Mouse (Mus musculus) ZHBTc4 (cell line): Measurements from ENCODE around the gene Far1.

Experiments
- DNase-seq: peaks from one replicate; pipeline ENCODE4 v3.0.0-alpha.2; 2011; ENCODE audit warnings: low read depth, low spot score

Far1 gene

GRCm38 (mm10) chr7:113513286-113513962 lies at the start of gene Far1:
Gene Far1, plus strand, starts transcription at chr7:113513834.
- DNase-seq: peak; percentile 99

DNA sequence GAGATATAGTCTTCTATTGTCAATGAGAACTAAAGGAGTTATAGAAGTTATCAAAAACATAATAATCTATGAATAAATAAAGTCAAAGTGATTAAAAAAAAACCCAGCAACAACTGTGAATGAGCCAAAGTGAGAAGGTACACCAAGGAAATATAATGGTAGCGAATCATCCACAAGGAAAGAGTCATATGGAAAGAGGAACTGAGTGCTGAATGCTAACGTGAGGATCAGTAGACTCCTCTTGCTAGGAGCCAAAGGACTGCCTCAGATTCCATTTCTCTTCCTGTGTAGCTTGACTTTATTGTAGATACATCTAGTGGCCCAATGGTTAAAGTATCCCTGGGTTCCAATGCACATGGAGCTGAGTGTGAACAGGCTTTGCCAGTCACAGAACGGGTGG lies 45.3 kb upstream of the Far1 start:
- no peak for DNase-seq

GRCm38 (mm10) chr7:113470671-113471070 lies 43.0 kb upstream of the Far1 start:
- DNase-seq: peak; percentile 7

- no peak for DNase-seq
These were observed 42.0 kb upstream of the Far1 start for GRCm38 (mm10) chr7:113471653-113472052.

DNA sequence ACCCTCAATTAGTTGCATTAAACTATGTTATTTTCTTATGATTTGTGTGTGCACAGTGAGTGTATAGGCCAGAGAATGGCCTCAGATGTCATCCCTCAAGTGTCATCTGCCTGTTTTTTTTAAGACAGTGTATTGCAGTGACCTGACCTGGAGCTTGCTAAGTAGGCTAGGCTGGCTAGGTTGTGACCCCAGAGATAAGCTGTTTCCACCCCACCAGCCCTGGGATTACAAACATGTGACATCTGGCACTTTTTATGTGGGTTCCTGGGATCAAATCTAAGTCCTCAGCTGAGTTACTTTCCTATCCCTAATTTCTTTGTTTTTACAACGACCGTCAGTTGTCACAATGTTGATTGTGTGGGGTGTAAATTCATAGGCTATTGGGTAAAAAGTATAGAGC lies 17.8 kb upstream of the Far1 start:
- no peak for DNase-seq

- no peak for DNase-seq
These were observed 15.2 kb upstream of the Far1 start for GRCm38 (mm10) chr7:113498413-113498812.

GRCm38 (mm10) chr7:113499821-113500220 lies 13.8 kb upstream of the Far1 start:
- no peak for DNase-seq

DNA sequence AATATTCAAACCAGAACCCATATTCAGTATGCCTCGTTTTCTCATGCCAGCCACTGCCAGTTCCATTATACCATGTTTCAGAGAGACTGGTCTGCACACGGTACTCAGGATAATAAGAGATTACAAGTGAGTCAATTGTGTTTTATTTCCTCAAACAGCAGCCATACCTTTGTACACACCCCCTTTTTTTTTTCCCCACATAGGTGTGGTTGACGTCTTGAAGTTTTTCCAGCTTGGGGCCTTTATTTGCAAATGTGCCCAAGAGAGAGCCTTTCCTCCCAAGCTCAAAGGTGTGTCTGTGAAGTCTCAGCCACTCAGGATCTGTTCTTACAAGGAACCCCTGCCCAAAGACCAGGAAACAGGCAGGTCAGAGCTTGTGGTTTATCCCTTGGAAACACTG lies 11.2 kb upstream of the Far1 start:
- no peak for DNase-seq

- DNase-seq: no peak
These were observed 8.6 kb upstream of the Far1 start for GRCm38 (mm10) chr7:113505047-113505446.

DNA sequence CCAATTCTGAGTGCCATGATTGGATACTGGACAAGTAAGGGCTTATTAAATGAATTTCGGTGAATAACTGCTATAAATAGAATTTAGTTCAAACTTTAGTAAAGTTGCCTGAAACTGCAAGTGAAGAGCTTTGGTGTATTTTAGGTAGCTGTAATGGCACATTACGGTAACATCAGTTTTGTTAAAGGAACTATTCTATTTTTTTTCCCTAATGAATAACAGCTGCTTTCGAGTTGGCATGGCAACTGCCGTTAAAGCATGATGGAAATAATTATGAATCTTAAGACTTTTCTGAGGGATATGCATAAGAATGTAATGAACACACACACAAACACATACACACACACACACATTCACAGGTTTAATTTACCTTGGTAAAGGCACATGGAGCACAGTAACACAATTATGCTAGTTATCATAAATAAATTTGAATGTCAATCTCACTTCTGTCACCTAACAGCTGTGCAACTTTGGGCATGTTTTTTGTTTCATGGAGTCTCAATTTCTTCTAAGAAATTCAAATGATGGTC lies 8.1 kb upstream of the Far1 start:
- no peak for DNase-seq

DNA sequence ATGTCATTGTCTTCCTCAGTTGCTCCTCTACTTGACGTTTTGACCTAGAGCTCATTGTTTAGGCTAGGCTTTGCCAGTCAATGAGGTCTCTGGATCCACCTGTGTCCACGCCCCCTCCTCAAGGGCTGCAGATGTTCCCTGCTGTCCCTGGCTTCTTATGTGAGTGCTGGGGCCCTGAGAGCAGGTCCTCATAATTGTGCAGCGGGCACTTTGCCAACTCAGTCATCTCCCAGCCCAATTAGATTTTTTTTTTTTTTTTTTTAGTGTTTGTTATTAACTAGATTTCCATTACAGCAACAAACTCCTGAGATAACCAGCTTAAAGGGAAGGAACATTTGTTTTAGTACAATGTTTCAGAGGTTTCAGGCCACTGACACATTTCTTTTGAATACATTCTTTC lies 5.8 kb upstream of the Far1 start:
- peak; percentile 7 for DNase-seq

DNA sequence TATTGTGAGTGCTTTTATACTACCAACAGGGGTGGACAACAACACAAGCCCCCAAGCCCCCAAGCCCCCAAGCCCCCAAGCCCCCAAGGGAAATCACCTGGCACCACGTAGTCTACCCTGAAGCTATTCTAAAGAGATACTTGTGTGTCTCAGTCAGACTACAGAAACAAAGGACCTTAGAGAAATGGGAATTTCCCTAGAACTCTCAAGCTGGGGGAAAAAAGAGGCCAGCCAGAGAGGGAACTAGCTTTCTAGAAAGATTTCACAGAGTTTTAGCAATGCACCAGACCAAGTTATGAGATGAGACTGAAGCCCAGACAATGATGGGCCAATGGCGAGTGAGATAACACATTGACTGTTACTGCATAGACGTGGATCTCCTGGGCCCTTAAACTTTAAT lies 2.2 kb upstream of the Far1 start:
- no peak for DNase-seq

- no peak for DNase-seq
These were observed 928 bp upstream of the Far1 start for GRCm38 (mm10) chr7:113512527-113513285.

- DNase-seq: peak; percentile 56
These were observed 472 bp downstream of the Far1 start for GRCm38 (mm10) chr7:113513963-113514649.

GRCm38 (mm10) chr7:113515831-113516230 lies 2.2 kb downstream of the Far1 start:
- no peak for DNase-seq

- DNase-seq: no peak
These were observed 4.8 kb downstream of the Far1 start for GRCm38 (mm10) chr7:113518419-113518818.

DNA sequence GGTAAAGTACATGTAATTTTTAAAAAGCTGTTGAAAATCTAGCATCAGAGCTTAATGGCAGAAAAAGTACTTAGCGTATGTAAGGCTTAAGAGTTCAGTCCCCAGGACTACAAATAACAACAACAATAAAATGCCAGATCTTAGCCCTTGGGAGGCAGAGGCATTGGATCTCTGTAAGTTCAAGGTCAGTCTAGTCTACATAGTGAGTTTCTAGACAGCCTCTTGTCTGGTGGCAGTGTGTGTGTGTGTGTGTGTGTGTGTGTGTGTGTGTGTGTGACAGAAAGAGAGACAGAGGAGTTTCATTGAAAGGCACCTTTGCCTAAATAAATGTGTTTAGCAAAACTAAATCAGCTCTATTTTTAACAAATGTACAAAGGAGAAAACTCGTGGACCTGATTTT lies 5.3 kb downstream of the Far1 start:
- DNase-seq: no peak

DNA sequence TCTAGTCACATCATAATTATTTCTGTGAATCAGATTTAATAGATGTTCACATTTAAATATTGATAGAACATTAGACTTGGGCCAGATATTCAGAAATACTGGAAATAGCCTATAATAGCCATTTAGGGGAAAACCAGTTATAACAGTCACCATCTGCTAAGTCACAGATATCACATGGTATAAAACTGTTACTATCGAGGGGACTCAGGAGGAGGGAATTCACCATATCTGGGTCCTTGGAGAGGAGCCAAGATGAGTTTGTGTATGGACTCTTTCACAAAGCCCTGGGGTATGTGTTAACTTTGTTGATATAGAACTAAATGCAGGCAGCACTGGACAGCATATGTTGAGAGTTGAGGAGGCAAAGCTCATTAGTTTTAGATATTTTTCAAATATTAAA lies 29.5 kb downstream of the Far1 start:
- no peak for DNase-seq

- DNase-seq: no peak
These were observed 38.3 kb downstream of the Far1 start for GRCm38 (mm10) chr7:113551742-113552463.

GRCm38 (mm10) chr7:113552508-113552907 lies 38.9 kb downstream of the Far1 start:
- no peak for DNase-seq

- no peak for DNase-seq
These were observed 42.5 kb downstream of the Far1 start for GRCm38 (mm10) chr7:113556138-113556537.

DNA sequence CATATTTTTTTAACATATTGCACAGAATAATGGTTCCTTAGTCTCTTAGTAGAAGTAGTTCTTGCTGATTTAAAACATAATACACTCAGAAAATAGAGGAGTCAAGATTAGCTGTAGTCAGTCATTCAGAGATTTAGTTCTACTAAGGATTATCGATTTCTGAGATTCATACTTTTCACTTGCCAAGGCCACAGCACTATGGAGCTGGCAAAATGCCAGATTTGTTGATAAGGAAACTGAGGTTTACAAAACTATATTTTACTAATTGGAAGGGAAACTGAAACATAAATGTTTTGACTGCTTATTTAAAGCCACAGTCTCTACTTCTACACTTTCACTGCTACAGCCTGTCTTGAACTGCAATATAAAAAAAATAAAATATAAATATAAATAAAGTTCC lies 53.3 kb downstream of the Far1 start:
- no peak for DNase-seq
